Mouse (Mus musculus) spleen, postnatal 14 days (tissue): ENCODE data around the gene Rtl8a.
"Not testable (repeated sequence)": the region's sequence is repeated elsewhere in the genome, so short reads cannot be mapped to it uniquely, and the experiment has no call there.

Experiments
- DNase-seq, 2 experiments: peaks; one replicate each; pipeline ENCODE4 v3.0.0; 2021 to 2022; ENCODE audit warnings: low spot score in 2 of 2

Rtl8a gene

GRCm38 (mm10) chrX:53642980-53643961 is at the start of gene Rtl8a:
Rtl8a (minus strand) TSS chrX:53643682.
- DNase-seq, result peak; percentile 12 to 46

- DNase-seq, result no peak
These were observed 49.7 kb upstream of the Rtl8a start for GRCm38 (mm10) chrX:53693141-53693540.

- DNase-seq, result no peak
These were observed 48.6 kb upstream of the Rtl8a start for GRCm38 (mm10) chrX:53692065-53692464.

- not testable (repeated sequence) for DNase-seq
These were observed 41.2 kb upstream of the Rtl8a start for GRCm38 (mm10) chrX:53684676-53685075.

- DNase-seq, result not testable (repeated sequence)
These were observed 39.2 kb upstream of the Rtl8a start for GRCm38 (mm10) chrX:53682650-53683049.

- DNase-seq, result peak; percentile 13 to 30
These were observed 33.5 kb upstream of the Rtl8a start for GRCm38 (mm10) chrX:53676943-53677342.

GRCm38 (mm10) chrX:53670696-53671095 is 27.2 kb upstream of the Rtl8a start:
- not testable (repeated sequence) for DNase-seq

- DNase-seq, result peak; percentile 9 to 47
These were observed 26.8 kb upstream of the Rtl8a start, which contains the start of gene Rtl8b for GRCm38 (mm10) chrX:53670294-53670693. Rtl8b (minus strand) TSS chrX:53670408.

GRCm38 (mm10) chrX:53669557-53670270 is 26.2 kb upstream of the Rtl8a start:
- DNase-seq, result not testable (repeated sequence)

GRCm38 (mm10) chrX:53652917-53653316 is 9.4 kb upstream of the Rtl8a start:
- not testable (repeated sequence) for DNase-seq

- no peak for DNase-seq
These were observed 2.4 kb upstream of the Rtl8a start for GRCm38 (mm10) chrX:53645885-53646284.

GRCm38 (mm10) chrX:53642604-53642979 is 890 bp downstream of the Rtl8a start:
- not testable (repeated sequence) for DNase-seq

- not testable (repeated sequence) for DNase-seq
These were observed 5.4 kb downstream of the Rtl8a start for GRCm38 (mm10) chrX:53638107-53638506.

GRCm38 (mm10) chrX:53611395-53611794 is 32.1 kb downstream of the Rtl8a start:
- DNase-seq, result not testable (repeated sequence)

GRCm38 (mm10) chrX:53610571-53610970 is 32.9 kb downstream of the Rtl8a start:
- peak in 1 of 2 experiments; percentile 30 for DNase-seq

GRCm38 (mm10) chrX:53608879-53609278 is 34.6 kb downstream of the Rtl8a start, which contains the start of gene Gm14597:
Gm14597 (minus strand) TSS chrX:53608979.
- not testable (repeated sequence) for DNase-seq

- DNase-seq, result no peak
These were observed 35.2 kb downstream of the Rtl8a start for GRCm38 (mm10) chrX:53608122-53608813.

GRCm38 (mm10) chrX:53607242-53608121 is 36.0 kb downstream of the Rtl8a start, which contains the start of gene Rtl8c:
Rtl8c (plus strand) TSS chrX:53608032.
- peak in 1 of 2 experiments; percentile 10 for DNase-seq

- DNase-seq, result not testable (repeated sequence)
These were observed 37.3 kb downstream of the Rtl8a start for GRCm38 (mm10) chrX:53606176-53606575.

- peak in 1 of 2 experiments; percentile 21 for DNase-seq
These were observed 43.5 kb downstream of the Rtl8a start for GRCm38 (mm10) chrX:53599993-53600392.
